Mouse (Mus musculus): Measurements from ENCODE around the gene Fkbpl. TPM values are rescaled to one million over a fixed set of nuclear protein-coding genes. Genes with fewer than 3 reads are reported as not detected.
A peak's percentile ranks its signal among the peaks of the same experiment; 100 is the strongest.

The Fkbpl gene
- total RNA-seq (2021), result 1 to 10 TPM; 6.0 to 8.2 TPM
- long read RNA-seq, experiment 1, transcript Fkbpl-201 (2 exons, 1,270 nt), result major isoform, 9 of 18 reads
- long read RNA-seq, experiment 1, partial matches to known transcripts, result 0 of 18 reads
- long read RNA-seq, experiment 1, other reads (novel, unspliced or antisense), result 8 of 18 reads
- long read RNA-seq, experiment 2, transcript Fkbpl-201 (2 exons, 1,270 nt), result major isoform, 7 of 10 reads
- long read RNA-seq, experiment 2, partial matches to known transcripts, result 0 of 10 reads
- long read RNA-seq, experiment 2, other reads (novel, unspliced or antisense), result 3 of 10 reads

DNA sequence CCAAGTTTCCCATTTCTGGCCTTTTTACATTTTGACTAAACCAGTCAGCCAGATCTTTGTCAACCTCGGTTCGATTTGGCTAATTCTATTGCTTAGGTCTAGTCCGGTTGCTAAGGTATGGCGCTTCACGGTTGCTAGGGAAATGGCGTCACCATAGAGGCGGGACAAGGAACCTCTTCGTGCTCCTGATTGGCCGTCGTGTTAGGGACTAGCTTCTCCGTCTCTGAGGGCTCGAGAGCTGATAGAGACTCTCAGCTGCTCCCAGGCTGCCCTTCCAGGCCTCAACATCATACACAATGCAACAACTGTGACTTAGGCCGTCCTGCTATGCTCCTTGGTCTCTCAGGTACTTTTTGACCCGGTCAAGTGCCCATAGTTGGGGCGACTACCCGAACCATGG lies at the start of gene Fkbpl:
Gene Fkbpl, plus strand, starts transcription at position 157 of the 400 bp plus-strand sequence.
- intact Hi-C loops (cut with DNase I), result loop anchor here (10.0 kb wide), 1 partner anchor 190 kb away; the partner anchor contains the start of genes Dxo and Stk19
- DNase-seq, result peak; percentile 94 to 95

DNA sequence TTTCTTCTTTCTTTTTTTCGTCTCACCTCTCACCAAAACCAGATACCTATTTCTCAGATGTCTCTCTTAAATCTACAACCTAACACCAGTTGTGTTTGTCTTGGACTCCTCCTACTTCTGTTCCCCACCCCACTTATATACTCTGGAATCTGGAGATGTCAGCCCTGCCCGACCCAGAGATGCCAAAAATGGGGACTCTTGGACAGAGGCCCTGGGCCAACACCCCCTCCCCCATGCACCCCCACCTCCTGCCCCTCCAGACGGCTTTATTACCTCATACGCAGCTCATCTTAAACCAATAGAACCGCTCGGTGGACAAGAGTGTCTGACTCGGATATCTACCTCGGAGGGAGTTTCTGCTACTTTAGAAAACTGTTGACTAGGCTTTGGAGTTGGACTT lies 48.5 kb upstream of the Fkbpl start:
- intact Hi-C loops (cut with DNase I), result loop anchor here (10.0 kb wide), 1 partner anchor 649 kb away; the partner anchor contains the start of gene Ddx39b
- no peak for DNase-seq

DNA sequence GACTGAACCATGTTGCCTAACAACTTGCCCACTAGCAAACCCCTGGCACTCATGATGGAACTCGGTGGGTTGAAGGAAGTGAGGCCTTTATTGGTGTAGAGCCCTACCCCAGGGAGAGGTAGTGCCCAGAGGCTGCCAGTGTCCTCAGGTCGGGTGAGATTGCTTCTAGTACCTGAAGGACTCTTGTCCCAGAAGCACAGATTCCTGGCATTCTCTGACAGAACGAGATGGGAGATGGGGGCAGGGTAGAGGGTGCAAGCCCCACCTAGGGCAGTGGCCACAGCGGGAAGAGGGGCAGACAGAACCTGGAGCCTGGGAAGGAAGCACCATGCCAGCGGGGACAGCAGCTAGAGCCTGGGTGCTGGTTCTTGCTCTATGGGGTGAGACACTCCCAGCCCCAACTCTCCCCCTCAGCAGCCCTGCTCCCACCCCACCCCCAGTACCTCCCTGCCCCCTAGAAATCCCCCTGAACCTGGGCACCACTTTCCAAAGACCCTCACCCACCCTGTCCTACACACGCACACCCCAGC lies 46.9 kb upstream of the Fkbpl start, which contains the start of gene Ager:
Gene Ager, plus strand, starts transcription at position 297 of the 530 bp plus-strand sequence.
- no peak for DNase-seq
- intact Hi-C loops (cut with DNase I), result loop anchor here (10.0 kb wide), 1 partner anchor 647 kb away; the partner anchor contains the start of gene Ddx39b

DNA sequence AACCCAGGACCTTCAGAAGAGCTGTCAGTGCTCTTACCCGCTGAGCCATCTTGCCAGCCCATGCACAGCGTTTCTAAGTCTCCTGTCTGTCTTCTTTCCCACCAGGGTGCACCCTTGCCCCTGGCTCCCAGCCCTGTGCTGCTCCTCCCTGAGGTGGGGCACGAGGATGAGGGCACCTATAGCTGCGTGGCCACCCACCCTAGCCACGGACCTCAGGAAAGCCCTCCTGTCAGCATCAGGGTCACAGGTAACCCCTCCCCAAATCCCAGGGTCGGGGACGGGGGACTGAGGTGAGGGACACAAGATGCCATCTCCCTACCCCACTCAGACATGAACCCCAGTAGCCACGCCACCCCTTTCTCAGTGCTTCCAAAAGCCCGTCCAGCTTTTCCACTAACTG lies 44.7 kb upstream of the Fkbpl start:
- DNase-seq, result no peak
- intact Hi-C loops (cut with DNase I), result loop anchor here (10.0 kb wide), 1 partner anchor 645 kb away; the partner anchor contains the start of gene Ddx39b

DNA sequence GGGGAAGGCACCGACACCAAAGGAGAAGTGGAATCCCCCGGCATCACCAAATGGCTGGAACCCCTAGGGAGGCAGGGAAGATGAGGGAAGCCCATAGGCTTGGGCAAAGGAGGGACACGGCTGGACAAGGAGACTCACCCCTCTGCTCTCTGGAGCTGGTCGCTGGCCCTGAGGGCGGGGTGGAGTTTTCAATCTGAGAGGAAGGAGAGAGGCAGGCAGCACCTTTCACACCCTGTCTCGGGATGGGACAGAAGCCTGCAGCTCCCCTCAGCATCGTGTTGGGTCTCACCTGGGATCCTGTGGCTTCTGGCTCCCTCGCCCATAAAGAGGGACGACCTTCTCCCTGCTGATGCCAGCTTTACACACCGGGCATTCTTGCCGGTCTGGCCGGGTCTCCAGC lies 42.8 kb upstream of the Fkbpl start:
- no peak for DNase-seq
- intact Hi-C loops (cut with DNase I), result no loop called here

DNA sequence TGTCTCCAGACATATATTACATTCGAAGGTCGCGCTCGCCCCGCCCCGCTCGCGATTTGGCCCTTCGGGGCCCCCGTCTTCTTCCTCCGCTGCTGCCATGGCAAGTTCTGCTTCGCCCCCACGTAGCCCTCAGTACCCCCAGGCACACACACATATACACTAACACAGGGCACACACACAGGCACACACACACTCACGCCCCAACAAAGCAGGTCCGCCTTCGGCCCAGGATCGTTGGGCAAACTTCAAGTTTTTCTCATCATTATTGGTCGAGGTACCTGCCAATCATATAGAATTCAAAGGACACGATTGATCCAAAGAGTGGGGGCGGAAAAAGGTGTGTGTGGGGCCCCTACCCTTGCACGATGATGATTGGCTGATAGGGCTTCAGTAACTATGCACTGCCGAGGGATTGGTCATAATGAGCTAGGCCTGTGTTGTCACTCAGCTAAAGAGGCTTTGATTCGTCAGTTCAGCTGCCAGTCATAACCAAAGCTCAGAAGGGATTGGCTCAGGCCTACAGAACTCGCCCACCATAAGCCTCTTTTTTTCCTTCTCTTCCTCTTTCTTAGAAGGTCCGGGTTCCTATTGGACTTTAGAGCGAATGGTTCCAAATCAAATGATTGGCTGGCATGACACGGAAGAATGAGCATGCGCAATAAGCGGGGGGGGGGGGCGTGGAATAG lies 41.0 kb upstream of the Fkbpl start, which contains the start of gene Rnf5:
Gene Rnf5, minus strand, starts transcription at position 316 of the 686 bp plus-strand sequence.
- DNase-seq, result peak; percentile 84 to 98
- intact Hi-C loops (cut with DNase I), result no loop called here

DNA sequence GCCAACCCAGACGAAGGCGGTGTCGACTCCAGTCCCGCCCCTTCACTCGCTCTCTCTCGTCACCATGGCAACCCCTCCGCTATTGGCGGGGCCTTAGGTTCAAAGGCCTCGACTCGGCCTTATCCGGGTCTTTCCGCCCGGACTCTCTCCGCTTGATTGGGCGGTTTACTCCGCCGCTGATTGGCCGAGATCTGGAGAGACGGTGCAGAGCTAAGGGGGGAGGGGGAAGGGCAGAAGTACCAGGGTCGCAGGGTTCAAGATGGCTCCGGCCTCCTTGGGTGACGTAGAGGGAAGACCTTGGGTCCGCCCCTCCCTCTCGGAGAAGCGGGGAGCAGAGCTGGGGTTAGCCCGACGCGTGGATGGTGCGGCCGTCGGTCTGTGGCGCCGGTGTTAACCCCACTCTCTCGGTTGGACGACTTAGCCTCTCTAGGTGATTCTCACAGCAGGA lies 40.5 kb upstream of the Fkbpl start, which contains the start of gene Agpat1:
Gene Agpat1, plus strand, starts transcription at position 202 of the 448 bp plus-strand sequence.
- peak; percentile 93 to 99 for DNase-seq
- intact Hi-C loops (cut with DNase I), result no loop called here

DNA sequence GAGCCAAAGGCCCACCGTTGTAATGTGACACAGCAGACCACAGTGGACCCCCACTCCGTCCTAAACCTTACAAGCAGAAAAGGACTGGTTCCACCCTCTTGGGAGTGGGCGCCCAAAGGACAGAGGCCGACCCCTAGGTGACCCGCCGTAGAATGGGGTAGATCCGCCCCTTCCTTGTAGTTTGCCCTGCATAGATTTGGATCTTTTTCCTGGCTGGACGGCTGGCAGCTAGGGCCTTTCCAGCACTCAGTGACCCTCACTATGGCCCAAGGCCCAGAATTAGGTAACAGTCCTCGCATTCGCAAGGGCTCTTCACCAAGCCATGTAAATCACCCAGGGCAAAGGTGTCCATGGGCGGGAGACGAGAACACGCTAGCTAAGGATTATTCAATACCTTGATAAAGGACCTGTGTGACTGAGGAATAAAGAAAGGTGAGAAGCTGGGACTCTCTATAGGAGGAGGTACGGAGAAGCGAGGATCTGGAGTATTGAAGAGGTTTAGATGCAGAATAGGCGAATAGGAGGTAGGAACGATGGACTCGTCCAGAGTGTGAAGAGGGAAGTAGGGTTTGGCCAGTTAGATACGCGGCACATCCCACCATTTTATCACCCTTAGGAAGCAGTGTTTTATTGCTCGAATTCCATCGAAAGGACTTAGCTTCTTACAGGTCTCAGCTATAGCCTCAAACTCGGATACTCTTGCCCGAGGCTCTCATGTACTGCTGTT lies 39.9 kb upstream of the Fkbpl start:
- DNase-seq, result no peak
- intact Hi-C loops (cut with DNase I), result no loop called here

DNA sequence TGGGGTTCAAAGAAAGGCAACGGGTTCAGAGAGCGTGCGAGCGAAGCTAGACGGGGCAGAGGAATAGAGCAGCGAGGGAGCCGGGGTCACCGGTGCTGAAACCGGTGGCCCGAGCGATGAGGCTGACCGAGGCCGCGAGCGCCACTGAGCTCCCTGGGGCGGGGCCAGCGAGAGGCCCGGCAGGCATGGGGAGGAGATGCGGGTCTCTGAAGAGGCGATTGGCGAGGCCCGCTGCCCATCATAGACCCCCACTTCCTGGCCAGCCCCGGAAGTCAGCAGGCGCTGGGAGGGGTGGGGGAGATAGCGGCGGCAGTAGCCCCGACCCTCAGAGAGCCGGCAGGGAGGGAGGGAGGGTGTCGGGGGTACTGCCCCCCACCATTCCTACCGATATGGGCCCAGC lies 39.0 kb upstream of the Fkbpl start:
- intact Hi-C loops (cut with DNase I), result no loop called here
- peak; percentile 96 to 97 for DNase-seq

DNA sequence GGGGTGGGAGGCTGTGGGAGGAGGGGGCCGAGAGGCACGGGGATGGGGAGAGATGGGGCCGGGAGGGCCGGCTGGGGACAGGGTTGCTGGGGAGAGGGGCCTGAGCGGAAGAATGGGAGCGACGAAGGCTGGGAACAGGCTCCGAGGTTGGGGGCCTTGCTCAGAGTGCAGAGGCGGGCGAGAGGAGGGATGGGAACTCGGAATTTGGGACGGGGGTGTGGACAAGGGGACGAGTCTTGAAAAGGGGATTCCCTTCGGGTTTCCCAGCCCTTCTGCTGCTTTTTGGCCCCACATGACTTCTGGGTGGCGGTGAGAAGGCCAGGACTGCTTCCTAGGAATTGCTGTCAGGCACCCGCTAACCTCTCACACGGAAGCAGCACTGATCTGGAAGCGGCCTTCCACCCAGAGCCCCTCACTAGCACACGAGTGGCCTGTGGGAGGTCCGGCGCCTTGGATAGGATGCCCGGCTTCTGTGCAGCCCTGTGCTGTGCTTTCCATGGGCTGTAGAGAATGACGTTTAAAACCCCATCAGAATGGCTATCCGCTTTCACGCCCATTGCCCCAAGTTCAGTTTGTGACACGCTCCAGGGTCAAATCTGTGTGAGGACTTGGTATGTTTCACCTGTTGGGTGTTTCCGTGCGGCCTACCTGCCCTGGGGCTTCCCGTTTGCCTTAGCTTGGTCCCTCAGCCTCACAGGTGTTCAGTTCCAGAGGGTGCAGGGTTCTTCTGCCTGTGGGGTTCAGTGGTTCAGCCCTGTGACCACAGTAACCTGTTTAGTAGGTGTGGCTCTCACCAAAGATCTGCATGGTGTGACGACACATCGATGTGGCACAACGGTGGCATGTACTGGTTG lies 38.2 kb upstream of the Fkbpl start:
- intact Hi-C loops (cut with DNase I), result no loop called here
- no peak for DNase-seq

DNA sequence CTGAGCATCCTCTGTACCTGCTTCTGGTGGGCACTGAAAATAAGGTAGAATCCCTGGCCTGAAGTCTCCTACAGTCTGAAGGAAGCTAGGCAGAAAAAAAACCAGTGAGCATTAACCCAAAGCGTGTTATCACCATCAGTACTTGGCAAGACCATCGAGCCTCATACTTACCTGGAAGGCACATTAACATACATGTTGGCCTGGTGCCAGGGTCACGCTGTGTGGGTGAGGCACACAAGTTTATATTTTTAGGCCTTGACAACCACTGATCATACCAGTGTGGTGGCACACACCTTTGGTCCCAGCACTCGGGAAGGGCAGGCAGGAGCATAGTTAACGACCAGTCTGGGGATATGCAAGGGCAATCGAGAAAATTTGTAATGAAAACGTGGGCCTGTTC lies 36.6 kb upstream of the Fkbpl start:
- intact Hi-C loops (cut with DNase I), result no loop called here

DNA sequence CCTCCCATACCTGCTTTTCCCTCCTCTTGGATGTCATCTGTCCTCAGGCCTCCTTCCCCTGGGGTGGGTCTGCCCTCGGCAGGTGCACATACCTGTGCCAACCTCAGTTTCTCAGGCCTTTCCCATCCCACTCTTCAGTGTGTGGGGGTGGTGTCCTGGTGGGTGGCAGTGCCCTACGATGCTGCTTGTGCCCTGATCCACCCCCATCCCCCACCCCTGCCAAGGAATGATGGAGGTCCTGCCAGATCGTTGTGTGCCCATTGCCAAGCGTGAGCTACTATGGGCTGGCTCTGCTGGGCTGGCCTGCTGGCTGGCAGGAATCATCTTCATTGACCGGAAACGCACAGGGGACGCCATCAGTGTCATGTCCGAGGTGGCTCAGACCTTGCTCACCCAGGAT lies 33.5 kb upstream of the Fkbpl start:
- intact Hi-C loops (cut with DNase I), result no loop called here
- no peak for DNase-seq

More for the DNA sequence above, 36.6 kb upstream of the Fkbpl start:
- DNase-seq, result no peak

DNA sequence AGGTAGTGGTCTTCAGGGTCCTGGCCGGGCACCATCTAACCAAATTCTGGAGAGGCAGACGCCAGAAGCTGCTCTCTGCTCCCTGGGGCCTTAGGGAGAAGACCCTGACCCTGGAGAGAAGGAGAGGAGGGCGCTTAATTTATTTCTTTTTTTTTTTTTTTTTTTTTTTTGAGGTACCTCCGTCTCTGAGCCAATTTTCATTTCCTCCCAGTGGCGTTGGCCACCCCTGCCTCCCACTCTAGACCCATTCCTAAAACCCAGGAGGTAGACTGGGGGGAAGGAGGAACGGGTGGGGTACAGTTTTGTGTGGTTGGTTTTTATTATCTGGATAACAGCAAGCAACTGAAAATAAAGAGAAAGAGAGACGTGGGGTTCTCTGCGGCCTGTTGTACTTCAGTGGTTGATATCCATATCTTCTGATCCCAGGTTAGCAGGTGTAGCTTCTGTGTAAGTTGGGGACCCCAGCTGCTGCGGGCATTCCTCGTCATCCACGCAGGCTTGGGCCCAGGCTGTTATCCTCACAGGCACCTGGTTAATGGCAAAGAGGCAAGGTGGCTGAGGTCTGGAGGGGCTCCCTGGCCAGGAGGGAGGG lies 31.4 kb upstream of the Fkbpl start:
- no peak for DNase-seq
- intact Hi-C loops (cut with DNase I), result no loop called here

DNA sequence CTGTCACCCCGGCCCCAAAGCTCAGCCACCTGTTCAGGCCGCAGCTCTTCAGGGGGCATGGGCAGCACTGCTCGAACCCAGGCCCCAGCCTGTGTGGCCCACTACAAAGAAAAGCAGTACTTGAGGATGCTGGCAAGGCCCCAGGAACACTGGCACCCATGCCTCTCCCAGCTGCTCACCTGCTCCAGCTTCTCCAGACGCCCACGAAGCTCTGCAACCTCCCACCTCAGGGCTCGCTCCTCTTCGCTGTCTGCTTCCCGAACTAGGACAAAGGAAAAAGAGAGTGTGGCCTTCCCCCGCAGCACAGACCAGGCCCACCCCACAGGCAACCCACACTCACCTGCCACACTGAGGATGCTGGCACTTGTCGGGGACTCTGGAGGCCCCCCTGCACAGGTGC lies 30.7 kb upstream of the Fkbpl start:
- intact Hi-C loops (cut with DNase I), result no loop called here
- DNase-seq, result no peak

DNA sequence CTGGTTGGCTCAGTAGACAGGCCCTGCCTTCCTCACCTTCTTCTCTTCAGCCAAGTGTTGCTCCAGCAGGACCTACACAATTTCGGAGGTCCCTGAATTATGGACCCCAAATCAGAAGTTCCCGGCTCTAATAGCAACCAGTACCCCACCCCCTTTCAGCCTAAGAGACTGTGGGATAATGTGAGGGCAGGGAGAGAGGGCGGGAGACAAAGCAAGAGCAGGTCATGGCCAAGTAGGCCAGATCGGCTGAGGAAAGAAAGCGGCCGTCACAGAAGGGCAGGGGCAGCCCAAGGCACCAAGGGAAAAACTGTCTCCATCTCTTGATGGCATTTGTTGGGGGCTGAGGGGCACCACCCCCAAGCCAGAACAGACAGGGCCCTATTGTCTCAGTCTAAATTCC lies 28.7 kb upstream of the Fkbpl start, which contains the start of gene Egfl8:
Gene Egfl8, minus strand, starts transcription at position 101 of the 400 bp plus-strand sequence.
- intact Hi-C loops (cut with DNase I), result loop anchor here (5.0 kb wide), 2 partner anchors 44 to 174 kb away; no protein-coding TSS in a partner anchor
- no peak for DNase-seq

DNA sequence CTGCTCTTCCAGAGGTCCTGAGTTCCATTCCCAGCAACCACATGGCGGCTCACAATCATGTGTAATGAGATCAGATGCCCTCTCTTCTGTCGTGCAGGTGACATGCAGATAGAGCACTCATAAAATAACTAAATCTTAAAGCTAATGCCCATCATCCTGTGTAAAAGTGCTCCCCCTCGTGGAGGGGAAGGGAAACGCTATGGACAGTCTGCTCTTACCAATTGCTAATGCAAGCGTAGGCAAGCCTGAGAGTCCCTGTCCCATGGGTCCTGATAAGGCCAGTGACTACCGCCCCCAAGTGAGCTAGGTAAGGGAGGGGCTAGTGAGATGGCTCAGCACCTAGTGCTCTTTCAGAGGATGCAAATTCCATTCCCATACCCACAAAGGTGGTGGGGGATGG lies 25.6 kb upstream of the Fkbpl start:
- DNase-seq, result peak; percentile 48 to 55
- intact Hi-C loops (cut with DNase I), result loop anchor here (5.0 kb wide), 2 partner anchors 47 to 177 kb away; no protein-coding TSS in a partner anchor

DNA sequence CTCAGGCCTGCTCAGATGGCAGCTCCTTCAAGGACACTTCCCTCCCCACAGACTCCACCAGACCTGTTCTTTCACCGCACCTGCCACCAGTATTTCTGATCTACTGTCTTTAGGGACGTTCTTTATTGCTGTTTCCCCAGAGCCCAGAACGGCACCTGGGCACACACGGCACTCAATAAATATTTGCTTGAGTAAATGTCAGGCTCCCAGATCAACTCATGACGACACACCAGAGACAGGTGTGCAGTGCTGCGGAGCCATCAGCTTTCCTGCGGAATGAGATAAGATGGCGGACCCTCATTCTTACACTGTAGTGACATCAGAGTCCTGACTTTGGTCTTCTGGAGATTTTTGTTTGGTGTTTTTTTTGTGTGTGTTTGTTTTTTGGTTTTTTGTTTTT lies 23.6 kb upstream of the Fkbpl start:
- intact Hi-C loops (cut with DNase I), result no loop called here

DNA sequence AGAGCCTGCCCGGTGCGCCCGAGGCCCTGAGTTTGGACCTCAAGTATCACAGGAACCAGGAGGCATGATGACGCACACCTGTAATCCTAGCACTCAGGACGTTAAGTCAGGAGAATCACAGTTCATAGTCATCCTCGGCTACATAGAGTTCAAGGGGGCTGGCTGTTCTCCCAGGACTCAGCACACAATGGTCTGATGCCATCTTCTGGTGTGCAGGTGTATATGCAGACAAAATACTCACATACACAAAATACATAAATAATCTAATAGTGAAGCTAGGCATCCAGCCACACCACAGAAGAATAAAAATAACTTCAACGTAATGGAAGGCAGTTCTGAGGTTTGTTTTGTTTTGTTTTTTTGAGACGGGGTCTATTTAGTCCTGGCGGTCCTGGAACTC lies 21.4 kb upstream of the Fkbpl start:
- DNase-seq, result no peak
- intact Hi-C loops (cut with DNase I), result no loop called here

More for the DNA sequence above, 23.6 kb upstream of the Fkbpl start:
- DNase-seq, result no peak

DNA sequence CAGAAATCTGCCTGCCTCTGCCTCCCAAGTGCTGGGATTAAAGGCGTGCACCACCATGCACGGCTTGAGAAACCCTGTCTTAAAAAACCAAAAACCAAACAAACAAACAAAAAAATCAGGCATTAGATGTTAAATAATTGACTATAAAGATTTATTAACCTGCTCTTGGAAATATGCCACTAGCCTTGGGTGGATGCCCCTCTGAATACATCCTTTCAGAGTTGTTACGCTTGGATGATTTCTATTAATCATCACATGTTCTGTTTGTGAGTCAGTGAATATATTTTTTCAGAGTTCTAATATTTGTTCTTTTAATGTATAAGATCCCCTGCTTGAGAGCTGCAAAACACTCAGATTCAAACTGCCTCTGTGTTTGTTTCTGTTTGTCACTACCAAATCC lies 19.6 kb upstream of the Fkbpl start:
- DNase-seq, result no peak
- intact Hi-C loops (cut with DNase I), result no loop called here
